Mouse (Mus musculus): ENCODE measurements around the gene Mtch2. TPM values are rescaled to one million over a fixed set of nuclear protein-coding genes. Genes with fewer than 3 reads are reported as not detected.
A peak's percentile ranks its signal among the peaks of the same experiment; 100 is the strongest.
"Not testable (repeated sequence)": the region's sequence is repeated elsewhere in the genome, so short reads cannot be mapped to it uniquely, and the experiment has no call there.

Mtch2 gene
- polyA plus RNA-seq, 1 experiment from 2014 or later, result 276 TPM

- Histone ChIP-seq H3K36me3 (replicated peaks; ENCODE audit: control insufficient read depth, insufficient read depth) (peaks cover 37% of the 10 kb centered on the region), H3K4me1 (replicated peaks; ENCODE audit: control insufficient read depth, insufficient read depth, low read length) (peaks cover 29% of the 10 kb centered on the region), H3K9me3 (ENCODE audit: control insufficient read depth, low read length) (no peaks in the 10 kb centered on the region), H3K4me3 (replicated peaks; ENCODE audit: low read length) (peak overlapping the region; percentile 41), H3K9ac (peak overlapping the region; percentile 62), H3K27ac (peak overlapping the region; percentile 79), H3K27me3 (ENCODE audit: control insufficient read depth, insufficient read depth, low read length) (peaks cover 22% of the 10 kb centered on the region), H3K4me2 (replicated peaks) (peak overlapping the region; percentile 85)
- ATAC-seq (ENCODE audit: low FRiP score) (peak; percentile 56), DNase-seq (ENCODE audit: low spot score) (peak; percentile 71)
- 5% methylated on average over 100 of the region's 133 CpGs for WGBS
These were observed 42.9 kb downstream of the Mtch2 start for GRCm38 (mm10) chr2:90889550-90890548.

DNA sequence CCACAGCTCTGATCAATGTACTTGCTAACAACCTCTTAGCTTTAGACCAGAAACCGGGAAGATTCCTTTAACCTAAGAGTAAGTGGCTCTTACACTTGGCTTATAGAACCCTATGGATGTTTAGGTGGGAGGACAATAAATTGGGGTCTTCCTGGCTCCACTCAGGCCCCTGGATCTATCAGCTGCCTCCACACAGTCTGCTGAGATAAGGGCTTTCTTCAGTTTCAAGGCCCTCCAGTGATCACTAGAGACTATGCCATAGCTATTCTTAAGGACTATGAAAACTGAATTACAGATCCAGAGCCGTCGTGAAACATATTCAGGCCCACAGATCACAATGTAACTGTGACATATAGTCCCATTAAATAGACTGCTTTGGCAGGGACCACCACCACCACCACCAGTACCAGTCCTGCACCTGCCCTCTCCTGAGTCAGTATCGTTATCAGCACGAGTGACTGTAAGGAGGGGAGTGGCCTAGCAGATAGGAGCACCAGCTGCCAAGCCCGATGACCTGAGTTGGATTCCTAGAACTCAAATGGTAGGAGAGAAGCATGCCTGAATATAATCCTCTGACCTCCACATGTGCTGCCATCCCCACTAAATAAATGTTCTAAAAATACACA is 46.8 kb downstream of the Mtch2 start:
- no peaks in the 10 kb centered on the region for H3K9me3 ChIP-seq (ENCODE audit: control insufficient read depth, low read length)
- no peak for ATAC-seq (ENCODE audit: low FRiP score)
- H3K4me3 ChIP-seq (replicated peaks; ENCODE audit: low read length), result no peak overlapping the region
- H3K4me1 ChIP-seq (replicated peaks; ENCODE audit: control insufficient read depth, insufficient read depth, low read length), result peaks cover 16% of the 10 kb centered on the region
- 85% methylated on average over 6 of the region's 6 CpGs for WGBS
- no peak overlapping the region for H3K4me2 ChIP-seq (replicated peaks)
- no peak overlapping the region for H3K9ac ChIP-seq
- no peak for DNase-seq (ENCODE audit: low spot score)
- H3K27me3 ChIP-seq (ENCODE audit: control insufficient read depth, insufficient read depth, low read length), result peaks cover 7% of the 10 kb centered on the region; the same call in 1 of the 2 replicates
- no peak overlapping the region for H3K27ac ChIP-seq
- H3K36me3 ChIP-seq (replicated peaks; ENCODE audit: control insufficient read depth, insufficient read depth), result peaks cover 76% of the 10 kb centered on the region

GRCm38 (mm10) chr2:90894299-90894677 is 47.3 kb downstream of the Mtch2 start:
- not testable (repeated sequence) for ATAC-seq (ENCODE audit: low FRiP score); H3K9ac ChIP-seq; H3K4me2 ChIP-seq (replicated peaks); H3K27me3 ChIP-seq (ENCODE audit: control insufficient read depth, insufficient read depth, low read length); H3K27ac ChIP-seq; H3K4me3 ChIP-seq (replicated peaks; ENCODE audit: low read length); H3K9me3 ChIP-seq (ENCODE audit: control insufficient read depth, low read length); DNase-seq (ENCODE audit: low spot score)
- peaks cover 12% of the 10 kb centered on the region for H3K4me1 ChIP-seq (replicated peaks; ENCODE audit: control insufficient read depth, insufficient read depth, low read length)
- 92% methylated on average over 3 of the region's 3 CpGs for WGBS
- H3K36me3 ChIP-seq (replicated peaks; ENCODE audit: control insufficient read depth, insufficient read depth), result peaks cover 81% of the 10 kb centered on the region

DNA sequence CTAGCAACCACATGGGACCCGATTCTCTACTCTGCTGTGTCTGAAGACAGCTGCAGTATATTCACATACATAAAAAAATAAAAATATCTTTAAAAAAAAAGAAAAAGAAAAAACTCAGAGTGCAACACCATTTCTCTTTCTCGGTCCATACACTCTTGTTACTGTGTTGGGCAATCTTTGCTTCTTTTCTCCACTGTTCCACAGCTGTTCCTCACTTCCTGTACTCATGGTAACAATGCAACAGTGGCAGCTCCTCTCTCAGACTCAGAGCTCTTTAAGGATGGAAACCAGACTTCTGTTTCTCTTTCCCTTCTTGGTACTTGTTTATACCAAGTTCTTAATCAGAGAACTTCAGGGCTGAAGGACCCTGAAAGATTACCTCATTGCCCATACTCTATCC is 56.4 kb downstream of the Mtch2 start:
- peaks cover 58% of the 10 kb centered on the region for H3K36me3 ChIP-seq (replicated peaks; ENCODE audit: control insufficient read depth, insufficient read depth)
- H3K27ac ChIP-seq, result peak overlapping the region; percentile 95; the same call in 1 of the 2 replicates
- DNase-seq (ENCODE audit: low spot score) (no peak), ATAC-seq (ENCODE audit: low FRiP score) (no peak)
- peak overlapping the region; percentile 61 for H3K4me2 ChIP-seq (replicated peaks)
- no peaks in the 10 kb centered on the region for H3K27me3 ChIP-seq (ENCODE audit: control insufficient read depth, insufficient read depth, low read length)
- no peaks in the 10 kb centered on the region for H3K9me3 ChIP-seq (ENCODE audit: control insufficient read depth, low read length)
- H3K4me3 ChIP-seq (replicated peaks; ENCODE audit: low read length), result peak overlapping the region; percentile 92
- peak overlapping the region; percentile 97 for H3K9ac ChIP-seq
- WGBS, result 89% methylated on average over 2 of the region's 2 CpGs
- peaks cover 32% of the 10 kb centered on the region for H3K4me1 ChIP-seq (replicated peaks; ENCODE audit: control insufficient read depth, insufficient read depth, low read length)

- H3K4me2 ChIP-seq (replicated peaks), result peak within 1 kb of the TSS; percentile 61
- under 1% methylated on average over 42 of the region's 43 CpGs for WGBS
These were observed 57.3 kb downstream of the Mtch2 start, which contains the start of the genes Kbtbd4 and Ndufs3 for GRCm38 (mm10) chr2:90904076-90904855. Kbtbd4 (plus strand) TSS chr2:90904740. Ndufs3 (minus strand) TSS chr2:90904827.

GRCm38 (mm10) chr2:90904856-90905224 is 57.9 kb downstream of the Mtch2 start:
- WGBS, result under 1% methylated on average over 21 of the region's 21 CpGs
- Histone ChIP-seq H3K9ac (peak overlapping the region; percentile 97), H3K27ac (peak overlapping the region; percentile 95), H3K36me3 (replicated peaks; ENCODE audit: control insufficient read depth, insufficient read depth) (peaks cover 60% of the 10 kb centered on the region), H3K27me3 (ENCODE audit: control insufficient read depth, insufficient read depth, low read length) (no peaks in the 10 kb centered on the region), H3K4me2 (replicated peaks) (peak overlapping the region; percentile 61), H3K4me1 (replicated peaks; ENCODE audit: control insufficient read depth, insufficient read depth, low read length) (peaks cover 32% of the 10 kb centered on the region), H3K4me3 (replicated peaks; ENCODE audit: low read length) (peak overlapping the region; percentile 92), H3K9me3 (ENCODE audit: control insufficient read depth, low read length) (no peaks in the 10 kb centered on the region)
- ATAC-seq (ENCODE audit: low FRiP score), result no peak; the same call in 1 of the 2 replicates
- DNase-seq (ENCODE audit: low spot score), result no peak

More at GRCm38 (mm10) chr2:90904076-90904855, 57.3 kb downstream of the Mtch2 start, which contains the start of the genes Kbtbd4 and Ndufs3:
- Histone ChIP-seq H3K4me1 (replicated peaks; ENCODE audit: control insufficient read depth, insufficient read depth, low read length) (peaks cover 32% of the 10 kb centered on the region), H3K4me3 (replicated peaks; ENCODE audit: low read length) (peak within 1 kb of the TSS; percentile 92), H3K9me3 (ENCODE audit: control insufficient read depth, low read length) (no peaks in the 10 kb centered on the region), H3K27ac (peak within 1 kb of the TSS; percentile 95), H3K36me3 (replicated peaks; ENCODE audit: control insufficient read depth, insufficient read depth) (peaks cover 58% of the 10 kb centered on the region), H3K9ac (peak within 1 kb of the TSS; percentile 97), H3K27me3 (ENCODE audit: control insufficient read depth, insufficient read depth, low read length) (no peaks in the 10 kb centered on the region)
- peak; percentile 93 for ATAC-seq (ENCODE audit: low FRiP score)
- DNase-seq (ENCODE audit: low spot score), result peak; percentile 92

DNA sequence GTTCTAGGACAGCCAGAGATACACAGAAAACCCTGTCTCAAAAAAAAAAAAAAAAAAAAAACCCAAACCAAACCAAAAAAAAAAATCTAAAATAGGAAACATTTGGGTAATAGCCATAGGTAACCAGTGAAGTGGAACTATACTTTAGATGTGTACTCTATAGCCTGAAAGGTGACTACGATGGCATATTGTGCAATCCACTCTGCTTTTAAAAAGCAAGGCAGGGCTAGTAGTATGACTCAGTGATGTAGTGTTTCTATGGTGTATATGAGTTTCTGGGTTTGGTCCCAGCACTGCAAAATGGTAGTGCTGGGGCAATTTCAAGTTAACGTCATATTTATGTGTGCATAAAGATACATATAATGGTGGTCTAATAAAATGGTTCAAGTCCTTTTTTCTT is 59.8 kb downstream of the Mtch2 start:
- no peak for DNase-seq (ENCODE audit: low spot score)
- no peaks in the 10 kb centered on the region for H3K9me3 ChIP-seq (ENCODE audit: control insufficient read depth, low read length)
- H3K9ac ChIP-seq, result no peak overlapping the region
- H3K4me2 ChIP-seq (replicated peaks), result no peak overlapping the region
- H3K27ac ChIP-seq, result no peak overlapping the region
- H3K4me3 ChIP-seq (replicated peaks; ENCODE audit: low read length), result no peak overlapping the region
- no peak for ATAC-seq (ENCODE audit: low FRiP score)
- H3K4me1 ChIP-seq (replicated peaks; ENCODE audit: control insufficient read depth, insufficient read depth, low read length), result peaks cover 32% of the 10 kb centered on the region
- H3K27me3 ChIP-seq (ENCODE audit: control insufficient read depth, insufficient read depth, low read length), result no peaks in the 10 kb centered on the region
- 96% methylated on average over 2 of the region's 2 CpGs for WGBS
- peaks cover 63% of the 10 kb centered on the region for H3K36me3 ChIP-seq (replicated peaks; ENCODE audit: control insufficient read depth, insufficient read depth)

GRCm38 (mm10) chr2:90910861-90911260 is 63.9 kb downstream of the Mtch2 start:
- Histone ChIP-seq H3K4me1 (replicated peaks; ENCODE audit: control insufficient read depth, insufficient read depth, low read length) (peaks cover 26% of the 10 kb centered on the region), H3K4me2 (replicated peaks) (no peak overlapping the region), H3K27ac (no peak overlapping the region), H3K27me3 (ENCODE audit: control insufficient read depth, insufficient read depth, low read length) (no peaks in the 10 kb centered on the region), H3K9ac (no peak overlapping the region), H3K9me3 (ENCODE audit: control insufficient read depth, low read length) (no peaks in the 10 kb centered on the region), H3K4me3 (replicated peaks; ENCODE audit: low read length) (no peak overlapping the region), H3K36me3 (replicated peaks; ENCODE audit: control insufficient read depth, insufficient read depth) (peaks cover 77% of the 10 kb centered on the region)
- DNase-seq (ENCODE audit: low spot score), result no peak
- no peak for ATAC-seq (ENCODE audit: low FRiP score)
- 97% methylated on average over 1 of the region's 1 CpGs for WGBS

All from hindbrain, embryonic 14.5 days (tissue).